Mouse (Mus musculus) liver, embryonic 14.5 days (tissue): ENCODE results near the gene F11r.

Experiments used
- CTCF ChIP-seq: IDR thresholded peaks from 2 replicates; pipeline ENCODE4 v1.5.1; 2016; ENCODE audit warnings: antibody characterized with exemption, low read depth, control low read depth
- EP300 ChIP-seq: IDR thresholded peaks from 2 replicates; pipeline ENCODE4 v1.6.1; 2016; ENCODE audit warnings: antibody characterized with exemption, low read depth

- TF ChIP-seq CTCF (no peak), EP300 (no peak)
These were observed 25.8 kb upstream of the F11r start for GRCm38 (mm10) chr1:171411492-171411941.
